Comparison of ENCODE assay signal across 14 mouse cellular contexts in genomic region chr5:20955114-20955835, GRCm38 (mm10). TPM values are rescaled to one million over a fixed set of nuclear protein-coding genes. Genes with fewer than 3 reads are reported as not detected.
DNase-seq lines count a peak whose midpoint lies in the region; ATAC-seq and TF ChIP-seq lines count a peak whose summit lies in the region.
"Had no signal": no experiment of that assay in that cellular context is flagged by ENCODE, and none has a peak within 500 bp of the region (broad histone marks: within the 10 kb centered on the region; RNA-seq: fewer than 3 reads in every experiment).

No protein-coding gene starts in this region.

- WGBS in limb, embryonic 14.5 days, result 65% methylated on average over 13 of the region's 13 CpGs
- WGBS in limb, embryonic 10.5 days, result 76% methylated on average over 13 of the region's 13 CpGs
- WGBS in liver, embryonic 14.5 days (ENCODE audit: insufficient replicate concordance), result 15% methylated on average over 13 of the region's 13 CpGs
- WGBS in stomach, embryonic 16.5 days, result 41% methylated on average over 13 of the region's 13 CpGs
- 83% methylated on average over 13 of the region's 13 CpGs for WGBS in forebrain, embryonic 12.5 days

- no peaks in the 10 kb centered on the region for H3K27me3 ChIP-seq in limb, embryonic 14.5 days (ENCODE audit: control insufficient read depth, insufficient read depth, low read length)
- H3K27me3 ChIP-seq in limb, embryonic 10.5 days (ENCODE audit: low read depth, poor library complexity, severe bottlenecking), result no peaks in the 10 kb centered on the region
- H3K27me3 ChIP-seq in G1E (ENCODE audit: insufficient read depth, low read length), result no peaks in the 10 kb centered on the region
- no peaks in the 10 kb centered on the region for H3K27me3 ChIP-seq in liver, embryonic 14.5 days (ENCODE audit: control insufficient read depth, insufficient read depth, low read length)
- H3K27me3 ChIP-seq in stomach, embryonic 16.5 days (ENCODE audit: control insufficient read depth, insufficient read depth, low read length), result no peaks in the 10 kb centered on the region
- H3K27me3 ChIP-seq in forebrain, embryonic 12.5 days, result no peaks in the 10 kb centered on the region
- H3K27me3 ChIP-seq: embryonic facial prominence, embryonic 13.5 days; heart, embryonic 15.5 days; neural tube, embryonic 15.5 days had no signal

- 0 out of 2 replicates have a peak overlapping the region, but pooled peaks have one; percentile 7 for H3K4me2 ChIP-seq in limb, embryonic 14.5 days (replicated peaks; ENCODE audit: low read depth, low read length, severe bottlenecking)
- peak overlapping the region; percentile 39 for H3K4me2 ChIP-seq in liver, embryonic 14.5 days (ENCODE audit: low read depth)
- H3K4me2 ChIP-seq in stomach, embryonic 16.5 days (ENCODE audit: low read depth, low read length), result peak overlapping the region; percentile 11; the same call in 1 of the 2 replicates
- H3K4me2 ChIP-seq in forebrain, embryonic 12.5 days, result no peak overlapping the region
- H3K4me2 ChIP-seq: embryonic facial prominence, embryonic 13.5 days; midbrain, embryonic 11.5 days; neural tube, embryonic 15.5 days had no signal

- H3K9ac ChIP-seq in limb, embryonic 14.5 days (ENCODE audit: low read depth, low read length, severe bottlenecking), result no peak overlapping the region
- H3K9ac ChIP-seq in liver, embryonic 14.5 days (replicated peaks), result peak overlapping the region; percentile 7
- H3K9ac ChIP-seq in stomach, embryonic 16.5 days (ENCODE audit: low read length), result no peak overlapping the region
- no peak overlapping the region for H3K9ac ChIP-seq in forebrain, embryonic 12.5 days
- H3K9ac ChIP-seq: embryonic facial prominence, embryonic 13.5 days; heart, embryonic 15.5 days; neural tube, embryonic 15.5 days had no signal

- TF ChIP-seq CTCF in G1E (IDR thresholded peaks at IDR 0.05; ENCODE audit: low read depth, low read length), result no peak
- no peak for TF ChIP-seq CTCF in liver, embryonic 14.5 days (IDR thresholded peaks at IDR 0.05; ENCODE audit: low read depth)

- H3K27ac ChIP-seq in limb, embryonic 14.5 days (replicated peaks; ENCODE audit: low read depth, low read length), result no peak overlapping the region
- no peak overlapping the region for H3K27ac ChIP-seq in limb, embryonic 10.5 days
- H3K27ac ChIP-seq in liver, embryonic 14.5 days, result no peak overlapping the region
- no peak overlapping the region for H3K27ac ChIP-seq in stomach, embryonic 16.5 days (ENCODE audit: low read length)
- H3K27ac ChIP-seq in forebrain, embryonic 12.5 days, result no peak overlapping the region
- H3K27ac ChIP-seq: embryonic facial prominence, embryonic 13.5 days; heart, embryonic 15.5 days; neural tube, embryonic 15.5 days had no signal

- peaks cover 5% of the 10 kb centered on the region; the same call in 1 of the 2 replicates for H3K9me3 ChIP-seq in limb, embryonic 14.5 days (ENCODE audit: control insufficient read depth, low read length)
- no peaks in the 10 kb centered on the region; the same call in 1 of the 2 replicates for H3K9me3 ChIP-seq in limb, embryonic 10.5 days (replicated peaks)
- peaks cover 4% of the 10 kb centered on the region; the same call in 1 of the 2 replicates for H3K9me3 ChIP-seq in G1E (replicated peaks)
- no peaks in the 10 kb centered on the region for H3K9me3 ChIP-seq in liver, embryonic 14.5 days (ENCODE audit: control insufficient read depth, low read length)
- H3K9me3 ChIP-seq in stomach, embryonic 16.5 days (replicated peaks; ENCODE audit: control insufficient read depth, low read length), result peaks cover 5% of the 10 kb centered on the region; the same call in 1 of the 2 replicates
- H3K9me3 ChIP-seq in forebrain, embryonic 12.5 days, result 0 out of 2 replicates have a peak, but pooled peaks cover 3% of the 10 kb centered on the region
- H3K9me3 ChIP-seq: heart, embryonic 15.5 days had no signal

- no peak for DNase-seq in limb, embryonic 14.5 days (ENCODE audit: low spot score)
- DNase-seq in limb, embryonic 10.5 days (ENCODE audit: low spot score), result no peak
- DNase-seq in G1E (ENCODE audit: low spot score), result no peak
- no peak for DNase-seq in liver, embryonic 14.5 days (ENCODE audit: low read depth in 3 of 3, low spot score in 3 of 3)
- DNase-seq in kidney, adult 18-20 months, result no peak
- DNase-seq in urinary bladder, postnatal 14 days (ENCODE audit: low spot score), result no peak
- DNase-seq: cerebellum, adult 11 months; kidney, adult 9 months had no signal

- peaks cover 12% of the 10 kb centered on the region for H3K36me3 ChIP-seq in limb, embryonic 14.5 days (ENCODE audit: control insufficient read depth, insufficient read depth, low read length)
- peaks cover 13% of the 10 kb centered on the region for H3K36me3 ChIP-seq in limb, embryonic 10.5 days
- H3K36me3 ChIP-seq in G1E (replicated peaks), result peaks cover 52% of the 10 kb centered on the region
- H3K36me3 ChIP-seq in liver, embryonic 14.5 days (replicated peaks; ENCODE audit: control insufficient read depth, insufficient read depth, low read depth), result peaks cover 2% of the 10 kb centered on the region; the same call in 1 of the 2 replicates
- H3K36me3 ChIP-seq in stomach, embryonic 16.5 days (ENCODE audit: control insufficient read depth, insufficient read depth, low read length), result peaks cover 7% of the 10 kb centered on the region; the same call in 1 of the 2 replicates
- peaks cover 4% of the 10 kb centered on the region for H3K36me3 ChIP-seq in forebrain, embryonic 12.5 days (replicated peaks)
- H3K36me3 ChIP-seq: neural tube, embryonic 15.5 days had no signal

- no peak for ATAC-seq in limb, embryonic 14.5 days (ENCODE audit: low FRiP score, low read depth)
- no peak for ATAC-seq in G1E (ENCODE audit: extremely low read depth, insufficient number of reproducible peaks, low FRiP score, poor library complexity, severe bottlenecking)
- no peak for ATAC-seq in liver, embryonic 14.5 days (ENCODE audit: insufficient read depth)
- ATAC-seq in stomach, embryonic 16.5 days (ENCODE audit: insufficient read depth, low FRiP score), result no peak
- no peak for ATAC-seq in forebrain, embryonic 12.5 days (ENCODE audit: low FRiP score)

- TF ChIP-seq EP300 in liver, embryonic 14.5 days (IDR thresholded peaks at IDR 0.05; ENCODE audit: low read depth), result no peak

- H3K4me1 ChIP-seq in limb, embryonic 14.5 days (ENCODE audit: control insufficient read depth, insufficient read depth, low read length), result peaks cover 4% of the 10 kb centered on the region
- 0 out of 2 replicates have a peak, but pooled peaks cover 4% of the 10 kb centered on the region for H3K4me1 ChIP-seq in limb, embryonic 10.5 days
- peaks cover 41% of the 10 kb centered on the region for H3K4me1 ChIP-seq in G1E (ENCODE audit: insufficient read depth, low read depth, low read length)
- H3K4me1 ChIP-seq in liver, embryonic 14.5 days (replicated peaks; ENCODE audit: control insufficient read depth in 2 of 2, insufficient read depth in 2 of 2, low read length in 1 of 2), result peaks cover 9 to 17% of the 10 kb centered on the region in 2 experiments
- peaks cover 9% of the 10 kb centered on the region for H3K4me1 ChIP-seq in stomach, embryonic 16.5 days (ENCODE audit: control insufficient read depth, insufficient read depth, low read length)
- H3K4me1 ChIP-seq in forebrain, embryonic 12.5 days, result 0 out of 2 replicates have a peak, but pooled peaks cover 5% of the 10 kb centered on the region

- no peak for TF ChIP-seq POLR2A in limb, embryonic 14.5 days (IDR thresholded peaks at IDR 0.05; ENCODE audit: borderline replicate concordance, extremely low read depth, insufficient read depth, insufficient read length)

- H3K4me3 ChIP-seq in limb, embryonic 14.5 days (replicated peaks; ENCODE audit: low read length), result no peak overlapping the region
- no peak overlapping the region for H3K4me3 ChIP-seq in limb, embryonic 10.5 days
- H3K4me3 ChIP-seq in G1E (ENCODE audit: low read depth, low read length), result peak overlapping the region; percentile 98; the same call in 1 of the 2 replicates
- H3K4me3 ChIP-seq in liver, embryonic 14.5 days (ENCODE audit: insufficient read depth in 1 of 2, low read depth in 2 of 2, low read length in 2 of 2), result peak overlapping the region in 1 of 2 experiments; percentile 1; a peak in 1 of 4 replicates
- H3K4me3 ChIP-seq in stomach, embryonic 16.5 days (replicated peaks; ENCODE audit: low read length), result no peak overlapping the region
- no peak overlapping the region for H3K4me3 ChIP-seq in forebrain, embryonic 12.5 days (replicated peaks)
- H3K4me3 ChIP-seq: embryonic facial prominence, embryonic 13.5 days; heart, embryonic 15.5 days; neural tube, embryonic 15.5 days had no signal

RNA-seq across cellular contexts. Expression of gene Rsbn1l, which starts 0.9 kb away (rescaled TPM):
- polyA plus RNA-seq in limb, embryonic 14.5 days (2012; rRNA removed), result 7.6 and 8.0 TPM in 2 replicates
- polyA plus RNA-seq in limb, embryonic 14.5 days (2014; fragmentation: Nextera tagmentation; extraction: Ambion mirVana), result 5.9 and 6.6 TPM in 2 replicates
- polyA plus RNA-seq in limb, embryonic 10.5 days (2016; fragmentation: Nextera tagmentation; extraction: Ambion mirVana), result 4.5 and 4.9 TPM in 2 replicates
- total RNA-seq in G1E (2014; fragmentation: Nextera tagmentation) (90.5 and 90.8 TPM in 2 replicates), G1E (2017) (63.7 and 69.7 TPM in 2 replicates)
- polyA plus RNA-seq in G1E (2012), result 15.7 and 16.7 TPM in 2 replicates
- polyA plus RNA-seq in liver, embryonic 14.5 days (2012; rRNA removed), result 3.5 and 4.6 TPM in 2 replicates
- polyA plus RNA-seq in liver, embryonic 14.5 days (2014; fragmentation: Nextera tagmentation; extraction: Ambion mirVana), result 3.7 and 4.2 TPM in 2 replicates
- polyA plus RNA-seq in stomach, embryonic 16.5 days (2015; fragmentation: Nextera tagmentation; extraction: Ambion mirVana), result 4.2 and 4.6 TPM in 2 replicates
- 6.5 and 7.3 TPM in 2 replicates for polyA plus RNA-seq in forebrain, embryonic 12.5 days (2016; fragmentation: Nextera tagmentation; extraction: Ambion mirVana)
